Mouse (Mus musculus) R1 (cell line): ENCODE measurements around the gene Tbc1d10c.

ENCODE experiments used
- DNase-seq: peaks from one replicate; pipeline ENCODE4 v3.0.0-alpha.2; 2018; ENCODE audit warnings: low read depth, low spot score

Tbc1d10c gene

GRCm38 (mm10) chr19:4162646-4163542 is 28.2 kb downstream of the Tbc1d10c start, which contains the start of gene Rps6kb2:
Gene Rps6kb2, minus strand, starts transcription at chr19:4163354.
- peak; percentile 97 for DNase-seq

- no peak for DNase-seq
Measured at GRCm38 (mm10) chr19:4159049-4159448, 32.0 kb downstream of the Tbc1d10c start.

GRCm38 (mm10) chr19:4156771-4157170 is 34.3 kb downstream of the Tbc1d10c start:
- no peak for DNase-seq

- DNase-seq, result no peak
Measured at GRCm38 (mm10) chr19:4156073-4156579, 35.0 kb downstream of the Tbc1d10c start.

- no peak for DNase-seq
Measured at GRCm38 (mm10) chr19:4155223-4156072, 35.6 kb downstream of the Tbc1d10c start.

GRCm38 (mm10) chr19:4154437-4155222 is 36.5 kb downstream of the Tbc1d10c start:
- peak; percentile 35 for DNase-seq

- DNase-seq, result no peak
Measured at GRCm38 (mm10) chr19:4153232-4153654, 37.8 kb downstream of the Tbc1d10c start, which contains the start of gene Ptprcap. Gene Ptprcap, plus strand, starts transcription at chr19:4153604.

GRCm38 (mm10) chr19:4152445-4153231 is 38.4 kb downstream of the Tbc1d10c start:
- DNase-seq, result no peak

- DNase-seq, result peak; percentile 23
Measured at GRCm38 (mm10) chr19:4151898-4152297, 39.2 kb downstream of the Tbc1d10c start.

GRCm38 (mm10) chr19:4151488-4151860 is 39.6 kb downstream of the Tbc1d10c start:
- DNase-seq, result no peak

GRCm38 (mm10) chr19:4150567-4151487 is 40.3 kb downstream of the Tbc1d10c start:
- no peak for DNase-seq

- DNase-seq, result no peak
Measured at GRCm38 (mm10) chr19:4149764-4150461, 41.2 kb downstream of the Tbc1d10c start.

GRCm38 (mm10) chr19:4149283-4149682 is 41.8 kb downstream of the Tbc1d10c start:
- no peak for DNase-seq

GRCm38 (mm10) chr19:4148819-4149218 is 42.3 kb downstream of the Tbc1d10c start:
- DNase-seq, result no peak

GRCm38 (mm10) chr19:4148491-4148806 is 42.6 kb downstream of the Tbc1d10c start, which contains the start of gene Coro1b:
Gene Coro1b, plus strand, starts transcription at chr19:4148619.
- peak; percentile 93 for DNase-seq

GRCm38 (mm10) chr19:4147782-4148490 is 43.1 kb downstream of the Tbc1d10c start:
- DNase-seq, result no peak

- no peak for DNase-seq
Measured at GRCm38 (mm10) chr19:4147022-4147405, 44.1 kb downstream of the Tbc1d10c start.

- no peak for DNase-seq
Measured at GRCm38 (mm10) chr19:4146366-4147021, 44.6 kb downstream of the Tbc1d10c start.
